Mouse (Mus musculus) granulocyte monocyte progenitor cell, adult 5-6 weeks (primary cell): ENCODE results near the gene Slco2a1. TPM values are rescaled to one million over a fixed set of nuclear protein-coding genes. Genes with fewer than 3 reads are reported as not detected.

Experiments used
- ATAC-seq: replicated peaks from 2 replicates; pipeline ENCODE4 v1.8.0; 2016; ENCODE audit warnings: mild to moderate bottlenecking, moderate TSS enrichment, inconsistent platforms; ENCODE audit not compliant: poor library complexity, severe bottlenecking
- total RNA-seq, 2 experiments: library from RNA; stranded (forward) in 1 of 2; stranded (reverse) in 1 of 2; fragments of 200-712, 200-1000 nt in 1 of 2; fragments of >200 nt in 1 of 2; fragmentation: Nextera tagmentation in 1 of 2; gene quantifications; 2 replicates each; pipeline ENCODE4 v1.2.3; 2014 to 2017

The Slco2a1 gene
- total RNA-seq, 2 experiments from 2014 or later: not detected

DNA sequence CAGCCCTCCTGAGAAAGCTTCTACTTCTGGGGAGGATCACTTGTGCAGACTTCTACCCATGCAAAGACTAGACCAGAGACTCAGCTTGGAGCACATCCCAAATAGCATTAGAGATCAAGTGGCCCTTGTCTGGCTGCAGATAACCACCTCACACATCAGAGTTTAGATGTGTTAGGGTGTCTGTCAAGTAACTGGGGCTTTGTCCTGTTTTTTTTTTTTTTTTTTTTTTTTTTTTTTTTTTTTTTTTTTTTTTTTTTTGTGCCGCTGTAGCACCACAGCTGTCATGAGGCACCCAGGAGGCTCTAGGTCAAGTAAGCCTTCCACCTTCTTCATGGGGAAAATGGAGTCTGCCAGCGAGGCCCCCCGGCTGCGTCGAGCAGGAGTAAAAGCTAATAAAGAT, 42.7 kb downstream of the Slco2a1 start:
- ATAC-seq: no peak

DNA sequence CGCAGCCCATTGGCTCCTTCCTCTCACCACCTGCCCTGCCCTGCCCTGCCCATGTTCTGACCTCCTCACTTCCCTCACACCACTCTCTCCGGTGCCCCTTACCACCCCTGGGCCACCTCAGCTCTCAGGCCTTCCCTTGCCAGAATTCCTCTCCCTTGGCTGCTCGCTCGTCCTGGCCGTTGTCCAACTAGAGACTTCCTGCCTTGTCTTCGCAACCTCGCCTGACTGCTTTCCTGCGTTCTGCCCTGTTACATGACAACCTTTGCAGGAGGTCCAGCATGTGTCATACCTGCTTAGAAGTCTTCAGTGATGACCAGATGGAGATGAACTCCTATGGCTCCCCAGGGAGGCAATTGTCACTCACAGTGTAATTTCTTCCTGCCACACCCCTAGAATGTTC, 43.7 kb downstream of the Slco2a1 start:
- no peak for ATAC-seq

DNA sequence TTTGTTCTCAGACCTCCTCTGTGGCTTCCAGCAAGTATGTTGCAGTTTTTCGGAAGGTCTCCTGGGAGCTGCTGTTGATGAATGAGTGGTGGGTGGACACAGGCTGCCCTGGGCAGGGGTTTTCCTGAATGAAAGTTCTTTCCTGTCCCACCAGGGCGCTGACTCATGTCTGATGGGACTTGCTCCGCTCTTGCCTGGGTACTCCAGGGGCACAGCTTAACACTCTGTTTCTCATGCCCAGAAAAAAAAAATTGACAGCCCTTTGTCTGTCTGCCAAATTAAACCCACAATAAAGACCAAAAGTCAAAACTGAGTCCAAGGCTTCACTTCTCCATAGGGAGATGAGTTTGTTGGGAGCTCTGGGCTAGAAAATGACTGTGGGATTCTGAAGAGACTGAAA, 44.9 kb downstream of the Slco2a1 start:
- ATAC-seq: no peak

DNA sequence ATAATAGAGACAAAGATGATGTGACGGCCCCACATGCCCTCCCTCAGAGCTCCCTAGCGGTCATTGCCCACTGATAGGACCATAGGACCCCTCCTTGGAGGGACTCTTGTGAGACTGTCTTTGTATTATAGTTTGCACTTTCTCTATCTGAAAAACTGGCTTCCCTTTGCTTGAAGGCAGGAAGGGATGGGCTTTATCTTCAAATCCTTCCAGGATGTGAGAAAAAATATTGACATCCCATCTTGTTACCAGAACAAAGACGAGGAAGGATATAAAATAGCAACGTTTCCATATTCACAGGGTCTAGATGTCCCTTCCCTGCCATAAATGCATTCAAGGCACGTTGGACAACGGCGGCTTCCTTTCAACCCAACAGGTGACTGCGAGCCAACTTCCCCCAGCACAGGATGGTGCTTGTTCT, 48.5 kb downstream of the Slco2a1 start:
- no peak for ATAC-seq

DNA sequence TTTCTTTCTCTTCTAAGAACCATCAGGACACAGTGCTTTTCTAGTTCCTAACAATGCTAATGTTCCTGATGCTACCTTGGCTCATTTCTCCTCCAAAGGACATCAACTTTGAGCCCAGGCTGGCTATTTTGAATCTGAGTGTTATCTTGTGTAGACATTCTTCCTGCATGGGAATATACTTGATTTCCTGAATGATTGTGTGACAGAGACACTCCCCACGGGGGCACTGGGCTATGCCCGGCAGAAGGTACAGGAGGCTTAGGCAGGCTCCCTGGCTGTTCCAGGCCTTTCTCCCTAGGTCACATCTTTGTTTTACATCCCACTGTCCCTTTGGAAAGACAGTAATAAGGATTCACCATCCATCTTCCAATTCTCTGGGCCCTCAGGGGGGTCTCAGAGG, 49.8 kb downstream of the Slco2a1 start:
- ATAC-seq: no peak

DNA sequence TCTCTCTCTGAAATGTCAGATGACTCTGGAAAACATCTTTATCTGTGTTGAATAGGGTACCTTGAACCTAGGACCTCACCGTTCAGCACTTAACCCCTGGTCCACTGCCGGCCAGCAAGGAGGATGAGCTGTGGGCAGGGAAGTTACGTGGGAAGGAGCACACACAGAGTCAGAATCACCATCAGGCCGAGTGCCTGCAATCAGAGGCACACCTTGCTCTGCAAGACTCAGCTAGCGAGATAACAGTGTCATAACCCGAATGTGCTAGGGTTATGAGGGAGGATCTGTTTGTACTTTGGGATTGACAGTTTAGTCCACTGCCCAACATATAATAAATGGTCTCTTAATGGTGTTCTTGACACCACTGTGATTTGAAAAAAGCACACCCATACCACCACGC, 50.2 kb downstream of the Slco2a1 start:
- ATAC-seq: no peak

DNA sequence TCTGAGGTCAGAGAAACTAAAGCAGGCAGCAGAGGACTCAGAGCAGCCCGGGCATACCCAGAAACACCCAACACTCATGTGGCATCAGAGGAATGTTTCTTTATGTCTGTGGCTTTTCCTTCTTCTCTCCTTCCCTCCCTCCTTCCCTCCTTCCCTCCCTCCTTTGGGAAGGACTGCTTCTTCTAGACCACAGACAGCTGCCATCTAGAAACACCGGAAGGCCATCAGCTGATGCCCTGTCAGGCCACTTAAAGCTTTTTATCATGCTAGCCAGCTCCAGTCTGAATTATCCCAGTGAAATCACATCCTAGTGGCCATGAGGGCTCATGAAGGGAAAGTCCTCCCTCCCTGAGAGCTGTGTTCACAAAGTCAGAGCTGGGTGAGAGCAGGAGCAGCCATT, 52.1 kb downstream of the Slco2a1 start:
- no peak for ATAC-seq

DNA sequence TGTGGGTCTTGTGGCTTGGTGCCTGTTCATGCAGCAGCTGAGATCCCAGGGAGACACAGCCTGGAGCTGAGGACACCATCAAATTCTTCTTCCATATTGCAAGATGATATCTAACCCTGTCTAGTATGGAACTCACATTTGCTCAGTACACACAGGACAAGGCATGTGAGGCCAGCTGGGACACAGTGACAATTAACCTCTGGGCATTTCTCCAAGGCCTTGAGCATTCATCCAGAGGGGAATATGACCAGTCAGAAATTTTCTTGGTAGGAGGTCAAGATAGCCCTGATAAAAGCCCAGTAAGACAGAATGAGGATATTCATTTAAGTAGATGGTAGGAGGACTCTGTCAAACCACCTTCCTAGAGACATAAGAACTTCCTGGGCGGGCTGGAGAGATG, 56.9 kb downstream of the Slco2a1 start:
- no peak for ATAC-seq

DNA sequence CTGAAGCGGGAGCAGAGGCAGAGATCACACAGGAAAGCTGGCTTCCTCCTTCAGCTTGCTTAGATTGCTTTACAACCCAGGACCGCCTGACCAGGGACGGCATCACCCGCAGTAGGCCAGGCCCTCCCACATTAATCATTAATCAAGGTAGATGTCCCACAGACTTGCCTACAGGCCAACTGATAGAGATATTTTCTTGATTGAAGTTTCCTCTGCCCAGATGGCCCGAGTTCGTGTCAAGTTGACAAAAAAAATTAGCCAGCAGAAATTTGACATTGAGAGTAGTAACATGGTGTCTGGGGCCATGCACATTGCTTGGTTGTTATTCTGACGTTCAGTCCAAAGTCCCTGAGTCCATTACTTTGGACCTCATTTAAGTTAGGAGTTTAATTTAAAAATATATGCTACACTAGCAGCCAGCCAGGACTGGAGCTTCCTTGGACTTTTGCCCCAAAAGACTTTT, 60.6 kb downstream of the Slco2a1 start:
- no peak for ATAC-seq

DNA sequence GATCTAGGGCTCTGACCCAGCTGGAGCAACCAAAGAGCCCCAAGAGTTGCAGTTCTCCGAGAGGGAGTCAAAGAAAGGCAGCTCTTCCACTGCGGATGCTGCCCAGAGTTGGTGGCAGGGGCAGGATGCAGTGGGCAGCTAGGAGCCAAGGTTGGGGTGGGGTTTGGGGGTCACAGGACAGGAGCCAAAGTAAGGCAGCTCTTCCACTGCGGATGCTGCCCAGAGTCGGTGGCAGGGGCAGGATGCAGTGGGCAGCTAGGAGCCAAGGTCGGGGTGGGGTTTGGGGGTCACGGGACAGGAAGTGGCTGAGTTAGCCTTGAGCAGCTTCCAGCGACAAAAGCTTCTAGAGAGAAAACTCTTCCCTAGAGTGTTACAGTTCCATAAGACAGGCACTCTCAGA, 65.3 kb downstream of the Slco2a1 start:
- ATAC-seq: no peak

DNA sequence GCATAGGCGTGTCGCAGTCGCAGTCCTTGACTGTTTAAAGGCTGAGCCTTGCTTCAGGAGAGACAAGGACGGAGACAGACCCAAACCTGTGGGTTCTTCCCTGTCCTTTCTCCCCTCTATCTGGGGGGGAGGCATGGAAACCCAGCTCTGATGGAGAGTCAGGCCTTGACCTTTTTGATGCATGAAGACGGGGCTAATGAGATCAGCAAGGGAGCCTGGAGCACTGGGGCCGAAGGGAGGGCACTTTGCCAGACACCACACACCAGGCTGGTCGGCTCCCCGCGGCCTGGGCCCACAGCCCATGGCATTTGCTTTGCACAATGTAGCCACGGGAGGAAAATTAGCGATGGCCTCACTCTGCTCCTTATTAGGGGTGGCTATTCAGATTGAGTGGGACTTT, 66.5 kb downstream of the Slco2a1 start:
- ATAC-seq: no peak

DNA sequence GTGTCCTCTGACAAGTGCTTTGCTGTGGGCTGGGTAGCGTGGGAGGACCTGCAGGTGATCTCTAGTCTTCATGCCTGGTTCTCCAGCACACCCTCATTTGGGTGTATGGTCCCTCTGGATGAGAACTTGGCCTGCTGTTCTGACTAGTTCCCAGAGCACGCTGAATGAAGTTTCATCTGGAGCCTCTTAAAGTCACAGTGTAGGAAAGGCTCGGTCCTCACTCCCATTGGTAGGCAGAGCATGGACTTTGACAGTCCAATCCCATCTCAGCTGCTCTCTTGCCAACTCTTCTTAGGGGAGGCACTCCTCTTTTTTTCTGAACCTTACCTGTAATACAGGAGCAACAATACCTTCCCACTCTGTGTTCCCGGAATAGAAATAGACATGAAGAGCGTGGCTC, 67.7 kb downstream of the Slco2a1 start:
- no peak for ATAC-seq

DNA sequence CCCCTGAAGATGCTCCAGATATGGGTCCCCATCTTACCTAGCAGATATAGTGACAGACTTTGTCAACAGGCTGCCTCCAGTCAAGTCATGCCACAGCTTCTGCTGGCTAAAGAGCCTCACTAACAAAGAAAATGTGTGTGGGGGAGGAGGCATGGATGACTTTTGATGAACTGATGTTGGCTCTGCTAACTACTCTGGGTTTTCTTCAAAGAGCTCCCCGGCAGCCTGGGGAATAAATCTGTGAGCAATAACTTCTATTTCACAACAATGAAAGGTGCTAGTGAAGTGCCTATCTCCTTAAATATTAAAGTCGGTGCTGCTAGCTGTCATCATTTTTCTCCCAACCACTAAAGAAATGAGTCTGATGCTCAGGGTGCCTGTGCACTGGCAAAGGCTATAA, 72.0 kb downstream of the Slco2a1 start:
- ATAC-seq: no peak

DNA sequence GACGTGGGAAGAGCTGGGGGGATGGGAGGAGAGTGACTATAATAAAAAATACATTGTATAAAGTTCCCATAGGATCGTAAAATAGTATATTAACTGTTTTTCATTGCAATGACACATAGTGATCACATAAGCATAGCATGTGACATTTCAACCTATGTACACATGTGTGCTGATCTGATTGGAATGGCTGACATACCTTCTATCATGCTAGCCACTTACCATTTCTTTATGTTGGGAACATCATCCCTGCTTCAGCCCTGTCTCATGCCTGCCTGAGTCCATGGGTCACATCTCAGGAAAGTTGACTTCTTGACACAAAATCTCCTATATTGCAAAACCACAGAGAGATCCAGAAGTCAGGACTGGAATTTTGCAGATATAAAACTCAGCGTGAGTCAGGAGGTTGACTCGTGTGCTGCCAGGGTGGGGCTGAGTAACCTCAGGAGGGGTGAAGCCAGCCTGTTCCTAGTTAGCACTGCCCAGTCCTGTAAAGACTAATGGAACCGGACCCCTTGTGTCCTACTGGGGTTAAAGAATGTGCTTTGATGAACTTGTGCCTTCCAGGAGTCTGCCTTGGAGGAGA, 73.0 kb downstream of the Slco2a1 start:
- ATAC-seq: no peak

DNA sequence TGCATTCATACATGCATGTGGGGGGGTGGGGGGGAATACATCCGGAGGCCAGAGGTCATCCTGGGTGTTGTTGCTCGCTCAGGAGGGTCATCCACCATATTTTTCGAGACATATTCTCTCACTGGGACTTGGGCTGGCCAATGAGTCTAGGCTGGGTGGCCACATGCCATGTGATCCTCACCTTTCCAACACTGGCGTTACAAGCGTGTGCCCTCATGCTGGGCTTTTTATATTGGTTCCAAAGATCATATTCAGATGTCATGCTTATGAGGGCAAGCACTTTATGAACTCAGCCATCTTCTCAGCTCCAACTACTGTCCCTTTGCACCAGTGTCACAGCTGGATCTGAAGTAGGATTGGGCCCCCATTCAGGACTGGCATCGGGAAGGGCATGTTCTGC, 75.1 kb downstream of the Slco2a1 start:
- ATAC-seq: no peak

DNA sequence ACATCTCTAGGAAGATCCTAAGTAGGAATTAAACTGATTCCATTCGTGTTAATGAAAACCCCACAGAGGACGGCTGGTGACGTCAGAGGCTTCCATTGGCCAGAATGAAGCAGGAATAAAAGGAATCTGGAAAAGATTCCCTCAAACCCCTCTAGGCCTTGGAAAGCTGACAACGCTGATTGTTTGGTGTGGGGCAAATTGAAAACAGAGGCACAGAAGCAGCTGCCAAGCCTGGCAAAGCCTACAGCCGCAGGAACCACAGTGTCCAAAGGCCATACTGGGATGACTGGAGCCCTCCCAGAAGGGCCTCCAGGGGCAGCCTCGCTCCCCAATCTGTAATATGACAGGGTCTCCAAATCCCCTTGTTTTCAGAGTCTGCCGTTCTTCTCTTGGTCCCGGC, 78.3 kb downstream of the Slco2a1 start:
- ATAC-seq: no peak

DNA sequence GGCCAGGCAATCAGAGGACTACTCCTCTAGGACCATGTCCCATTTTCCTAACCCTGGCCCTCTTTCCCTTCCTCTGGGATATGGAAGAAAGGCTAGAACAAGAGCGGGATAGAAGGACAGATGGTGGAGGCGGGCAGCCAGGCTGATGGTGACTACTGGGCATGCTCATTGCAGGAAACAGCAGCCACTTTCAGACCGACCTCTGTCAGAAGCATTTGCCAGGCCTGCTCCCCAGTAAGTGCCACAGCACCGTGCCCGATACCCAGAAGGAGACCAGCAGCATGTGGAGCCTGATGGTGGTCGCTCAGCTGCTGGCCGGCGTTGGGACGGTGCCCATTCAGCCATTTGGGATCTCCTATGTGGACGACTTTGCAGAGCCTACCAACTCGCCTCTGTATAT, 79.1 kb downstream of the Slco2a1 start:
- no peak for ATAC-seq

DNA sequence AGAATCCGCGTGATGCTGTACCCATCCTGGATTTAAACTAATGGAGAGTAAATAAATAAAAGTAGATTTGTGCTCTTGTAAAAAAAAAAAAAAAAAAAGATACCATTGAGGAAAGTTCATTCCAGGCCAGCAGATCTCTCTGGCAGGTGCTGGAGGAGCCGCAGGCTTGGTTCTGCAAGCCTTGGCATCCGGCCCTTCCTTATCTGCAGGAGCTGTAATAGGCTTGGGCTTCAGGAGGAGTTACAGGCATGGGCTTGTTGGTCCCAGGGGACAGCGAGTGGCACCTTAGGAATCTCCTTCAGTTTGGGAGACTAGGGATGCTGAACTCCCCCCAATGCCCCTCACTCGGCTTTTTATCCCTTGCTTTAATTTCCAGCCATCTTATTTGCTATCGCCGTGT, 80.3 kb downstream of the Slco2a1 start:
- no peak for ATAC-seq

DNA sequence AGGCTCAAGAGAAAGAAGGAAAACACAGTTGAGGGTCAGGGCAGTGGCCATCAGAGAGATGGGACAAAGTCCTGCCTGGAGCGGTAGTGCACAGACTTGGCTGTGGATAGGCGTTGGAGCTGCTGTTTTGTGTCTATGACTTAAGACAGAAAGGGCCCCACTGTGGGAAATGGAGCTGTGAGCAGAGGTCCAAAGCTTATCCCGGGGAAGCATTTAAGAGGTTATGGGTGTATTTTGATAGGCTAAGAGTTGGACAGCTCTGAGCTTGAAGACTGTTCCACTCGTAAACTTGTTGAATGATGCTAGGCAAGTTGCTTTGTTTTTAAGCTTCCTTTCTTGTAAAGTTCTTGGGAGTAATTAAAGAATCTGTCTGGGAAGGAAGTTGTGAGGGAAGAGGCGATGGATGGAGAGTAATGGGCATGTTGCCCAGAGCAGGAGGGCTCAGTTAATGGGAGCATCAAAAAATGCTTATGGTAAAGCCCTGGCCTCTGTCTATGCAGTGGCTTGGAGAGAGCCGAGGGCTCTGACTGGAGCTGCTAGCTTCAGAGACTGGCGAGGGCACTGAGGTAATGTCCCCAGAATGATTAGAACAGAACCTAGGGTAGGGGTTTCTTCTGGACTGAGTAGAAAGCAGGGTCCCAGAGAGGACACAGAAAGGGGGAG, 83.2 kb downstream of the Slco2a1 start:
- no peak for ATAC-seq

DNA sequence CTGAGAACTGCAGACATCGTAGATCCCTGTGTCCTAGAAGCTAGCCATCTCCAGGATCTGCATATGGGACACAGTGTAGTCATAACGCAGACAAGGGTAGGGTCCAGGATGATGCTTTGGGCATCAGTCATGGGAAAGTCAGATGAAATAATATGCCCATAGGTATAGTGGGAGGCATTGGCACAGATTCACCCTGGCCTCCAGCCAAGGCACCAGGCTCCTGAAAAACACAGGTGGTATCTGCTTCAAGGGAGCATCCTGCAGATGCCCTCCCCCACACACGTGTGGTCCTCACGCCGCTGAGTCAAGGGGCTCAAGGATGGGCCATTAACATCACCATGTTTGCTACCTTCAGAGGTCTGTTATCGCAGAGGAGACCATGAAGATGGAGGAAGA, 83.7 kb downstream of the Slco2a1 start:
- ATAC-seq: no peak

DNA sequence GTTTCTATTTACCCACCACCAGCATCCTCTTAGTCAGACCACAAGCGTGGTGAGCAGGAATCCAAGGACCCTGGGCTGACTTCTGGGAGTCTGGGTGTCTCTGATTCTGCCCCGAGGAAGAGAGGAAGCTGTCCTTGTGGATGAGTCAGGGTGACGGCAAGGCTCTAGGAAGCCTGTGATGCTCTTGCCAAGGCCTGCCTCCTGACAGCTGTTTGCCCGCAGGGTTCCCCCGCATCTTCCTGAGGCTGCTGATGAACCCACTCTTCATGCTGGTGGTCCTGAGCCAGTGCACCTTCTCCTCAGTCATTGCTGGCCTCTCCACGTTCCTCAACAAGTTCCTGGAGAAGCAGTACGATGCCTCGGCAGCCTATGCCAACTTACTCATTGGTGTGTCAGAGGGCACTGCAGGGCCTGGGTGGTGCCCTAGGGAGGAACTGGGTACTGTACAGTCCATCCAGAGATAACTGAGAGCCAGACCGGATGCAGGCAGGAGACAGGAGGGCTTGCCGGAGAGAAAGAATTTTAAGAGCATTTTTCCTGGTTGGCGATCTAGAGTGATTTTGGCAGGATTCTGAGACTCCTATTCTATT, 84.5 kb downstream of the Slco2a1 start:
- no peak for ATAC-seq
